Mouse (Mus musculus) hindbrain, postnatal 0 days (tissue): ENCODE measurements around the gene Catsperg2. TPM values are rescaled to one million over a fixed set of nuclear protein-coding genes. Genes with fewer than 3 reads are reported as not detected.
"Not testable (repeated sequence)": the region's sequence is repeated elsewhere in the genome, so short reads cannot be mapped to it uniquely, and the experiment has no call there.

Source experiments
- ATAC-seq: fragments of 200-750 bp; cut with Nextera tagmentation; 2 replicates; pipeline ENCODE4 v1.8.0; 2017; ENCODE audit warnings: mild to moderate bottlenecking, moderate TSS enrichment, moderate library complexity
- DNase-seq: peaks from one replicate; pipeline ENCODE4 v3.0.0-alpha.2; 2015; ENCODE audit warnings: low spot score
- H3K27ac ChIP-seq: fragments of 300-500 bp; sonication (generic); 2 replicates; pipeline ENCODE4 v1.5.1; 2014; ENCODE audit warnings: mild to moderate bottlenecking
- H3K27me3 ChIP-seq: fragments of 300-500 bp; sonication (generic); 2 replicates; pipeline ENCODE4 v1.6.1; 2014; ENCODE audit warnings: low read length, mixed read lengths; ENCODE audit not compliant: insufficient read depth
- H3K36me3 ChIP-seq: fragments of 300-500 bp; sonication (generic); 2 replicates; pipeline ENCODE4 v1.6.1; 2014; ENCODE audit warnings: low read length, mixed read lengths; ENCODE audit not compliant: insufficient read depth
- H3K4me1 ChIP-seq: fragments of 300-500 bp; sonication (generic); 2 replicates; pipeline ENCODE4 v1.6.1; 2014; ENCODE audit warnings: antibody characterized with exemption, low read length, mixed read lengths; ENCODE audit not compliant: insufficient read depth
- H3K4me2 ChIP-seq: fragments of 300-500 bp; sonication (generic); 2 replicates; pipeline ENCODE4 v1.6.1; 2014; ENCODE audit warnings: low read depth, mild to moderate bottlenecking, low read length, moderate library complexity, mixed read lengths
- H3K4me3 ChIP-seq: fragments of 300-500 bp; sonication (generic); 2 replicates; pipeline ENCODE4 v1.5.1; 2014; ENCODE audit warnings: low read length
- H3K9ac ChIP-seq: fragments of 300-500 bp; sonication (generic); replicated peaks from 2 replicates; pipeline ENCODE4 v1.6.1; 2014; ENCODE audit warnings: mild to moderate bottlenecking, low read length, moderate library complexity, mixed read lengths
- H3K9me3 ChIP-seq: fragments of 300-500 bp; sonication (generic); 2 replicates; pipeline ENCODE4 v1.6.1; 2016; ENCODE audit warnings: low read length, mixed read lengths
- CTCF ChIP-seq: IDR thresholded peaks from 2 replicates; pipeline ENCODE4 v1.5.1; 2016; ENCODE audit warnings: antibody characterized with exemption, control low read depth, low read depth
- WGBS: fragments of 180-500 bp; shearing (Covaris S2); extraction: QIAGEN DNeasy Blood & Tissue Kit; methylation state at CpG from one replicate; pipeline ENCODE4 v1.1.7; 2014; 5-methylcytosine and 5-hydroxymethylcytosine counted together
- polyA plus RNA-seq: library from polyadenylated mRNA; unstranded; fragments of >200 nt; fragmentation: Nextera tagmentation; extraction: Ambion mirVana; gene quantifications from 2 replicates; pipeline ENCODE4 v1.2.1, GENCODE M21; 2015
- total RNA-seq: library from RNA; depleted of rRNA; stranded (reverse); fragments of >200 nt; gene quantifications from 2 replicates; pipeline ENCODE4 v1.2.3, GENCODE M21; 2014

The Catsperg2 gene
- total and polyA plus RNA-seq, 2 experiments from 2014 or later, result 0.37 to 0.41 TPM

DNA sequence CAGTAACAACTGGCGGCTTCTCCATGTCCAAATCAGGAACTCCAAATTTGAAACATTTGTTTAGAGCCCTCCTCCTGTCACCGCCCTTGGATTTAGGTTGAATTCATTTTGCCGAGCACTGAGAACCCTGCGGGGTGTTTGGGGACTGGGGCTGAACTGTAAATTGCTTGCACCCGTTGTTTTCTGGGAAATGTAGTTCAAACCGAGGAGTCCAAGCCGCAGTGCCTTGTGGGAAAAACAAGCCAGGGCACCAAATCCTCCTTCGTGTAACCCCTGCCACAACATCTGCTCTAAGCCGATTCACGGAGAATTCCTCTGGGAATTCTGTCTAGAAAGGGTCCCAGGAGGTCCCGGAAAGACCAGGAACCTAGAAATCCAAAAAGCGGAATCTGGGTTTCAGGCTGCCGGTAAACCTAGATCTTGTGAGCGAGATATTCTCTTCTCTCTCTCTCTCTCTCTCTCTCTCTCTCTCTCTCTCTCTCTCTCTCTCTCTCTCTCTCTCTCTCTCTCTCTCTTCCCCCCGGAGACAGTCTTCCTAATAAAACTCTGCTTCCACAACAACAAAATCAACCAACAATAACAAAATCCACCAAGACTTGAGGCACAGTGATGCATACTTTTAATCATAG is 40.3 kb upstream of the Catsperg2 start:
- DNase-seq (peak; percentile 92), ATAC-seq (peak; percentile 72)
- under 1% methylated on average over 15 of the region's 15 CpGs for WGBS
- H3K4me3 ChIP-seq, result peak overlapping the region; percentile 77
- H3K27me3 ChIP-seq, result no peaks in the 10 kb centered on the region
- H3K9ac ChIP-seq, result peak overlapping the region; percentile 47
- H3K27ac ChIP-seq, result peak overlapping the region; percentile 67
- H3K4me2 ChIP-seq, result peak overlapping the region; percentile 78
- peaks cover 6% of the 10 kb centered on the region; the same call in 1 of the 2 replicates for H3K36me3 ChIP-seq
- H3K4me1 ChIP-seq, result no peaks in the 10 kb centered on the region
- TF ChIP-seq CTCF, result no peak
- no peaks in the 10 kb centered on the region for H3K9me3 ChIP-seq

DNA sequence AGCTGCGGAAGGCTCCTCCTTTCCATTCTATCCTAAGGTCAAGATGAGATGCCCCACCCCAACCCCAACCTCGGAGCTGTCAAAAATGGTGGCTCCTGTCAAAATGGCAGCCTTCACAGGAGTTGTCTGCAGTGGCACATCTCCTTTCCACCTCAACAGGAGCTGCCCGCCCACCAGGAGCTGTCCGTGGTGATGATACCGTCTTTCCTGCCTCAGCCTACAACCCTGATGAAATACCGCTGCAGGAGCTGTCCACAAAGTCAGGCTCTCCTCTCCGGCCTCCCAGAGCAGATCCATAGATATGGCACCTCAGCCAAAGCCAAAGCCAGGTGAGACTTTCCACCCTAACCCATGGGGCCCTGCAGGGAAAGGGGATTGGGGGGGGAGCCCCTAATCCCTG is 37.9 kb upstream of the Catsperg2 start:
- no peak for ATAC-seq
- Histone ChIP-seq H3K9me3 (no peaks in the 10 kb centered on the region), H3K4me3 (no peak overlapping the region), H3K27me3 (no peaks in the 10 kb centered on the region), H3K4me2 (no peak overlapping the region), H3K4me1 (no peaks in the 10 kb centered on the region), H3K9ac (no peak overlapping the region), H3K36me3 (no peaks in the 10 kb centered on the region), H3K27ac (no peak overlapping the region)
- WGBS, result 83% methylated on average over 7 of the region's 7 CpGs
- no peak for DNase-seq
- no peak for TF ChIP-seq CTCF

DNA sequence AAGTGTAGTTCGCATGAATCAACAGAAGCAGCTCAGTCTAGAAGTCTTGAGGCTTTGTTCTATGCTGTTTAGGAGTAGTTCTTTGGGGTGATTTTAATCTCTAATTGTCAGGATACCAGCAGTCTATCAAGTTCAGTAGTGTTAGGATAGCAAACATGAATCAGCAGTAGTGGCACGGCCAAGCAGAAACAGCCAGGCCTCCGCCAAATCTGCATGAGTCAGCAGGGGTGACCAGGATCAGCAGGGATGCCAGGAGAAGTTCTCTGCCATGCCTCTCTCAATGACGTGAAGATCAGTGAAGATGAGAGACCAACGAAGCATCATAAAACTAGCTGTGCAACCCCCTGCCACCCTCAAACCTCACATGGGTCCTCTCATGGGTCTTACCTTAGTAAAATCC is 33.6 kb upstream of the Catsperg2 start:
- no peak for TF ChIP-seq CTCF
- Histone ChIP-seq H3K27me3 (no peaks in the 10 kb centered on the region), H3K27ac (no peak overlapping the region), H3K36me3 (no peaks in the 10 kb centered on the region), H3K9me3 (no peaks in the 10 kb centered on the region), H3K4me3 (no peak overlapping the region), H3K4me1 (no peaks in the 10 kb centered on the region), H3K9ac (no peak overlapping the region), H3K4me2 (no peak overlapping the region)
- ATAC-seq (no peak), DNase-seq (no peak)
- WGBS, result 77% methylated on average over 5 of the region's 5 CpGs

DNA sequence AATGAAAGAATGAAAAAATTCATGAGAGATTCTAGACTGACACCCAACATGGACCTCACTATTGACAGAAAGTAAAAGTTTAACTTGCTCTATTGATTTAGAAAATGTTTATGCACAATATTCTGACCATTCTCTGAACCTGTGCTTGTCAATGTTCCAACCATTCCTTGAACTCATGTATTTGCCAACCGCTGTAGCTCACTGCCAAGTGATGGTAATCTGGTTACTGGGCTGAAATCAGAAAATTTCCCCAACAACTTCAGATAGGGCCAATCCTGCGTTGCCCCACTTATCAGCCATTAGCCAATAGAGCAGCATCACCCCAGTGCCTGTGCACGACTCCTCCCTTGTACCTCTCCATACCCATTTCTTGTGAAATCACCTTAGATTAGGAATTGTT is 15.4 kb upstream of the Catsperg2 start:
- DNase-seq (no peak), ATAC-seq (no peak)
- H3K27ac ChIP-seq, result no peak overlapping the region
- H3K4me1 ChIP-seq, result no peaks in the 10 kb centered on the region
- no peak overlapping the region for H3K9ac ChIP-seq
- H3K36me3 ChIP-seq, result no peaks in the 10 kb centered on the region
- no peak overlapping the region for H3K4me3 ChIP-seq
- H3K27me3 ChIP-seq, result no peaks in the 10 kb centered on the region
- WGBS, result 87% methylated on average over 3 of the region's 3 CpGs
- no peak for TF ChIP-seq CTCF
- H3K9me3 ChIP-seq, result no peaks in the 10 kb centered on the region
- H3K4me2 ChIP-seq, result no peak overlapping the region

DNA sequence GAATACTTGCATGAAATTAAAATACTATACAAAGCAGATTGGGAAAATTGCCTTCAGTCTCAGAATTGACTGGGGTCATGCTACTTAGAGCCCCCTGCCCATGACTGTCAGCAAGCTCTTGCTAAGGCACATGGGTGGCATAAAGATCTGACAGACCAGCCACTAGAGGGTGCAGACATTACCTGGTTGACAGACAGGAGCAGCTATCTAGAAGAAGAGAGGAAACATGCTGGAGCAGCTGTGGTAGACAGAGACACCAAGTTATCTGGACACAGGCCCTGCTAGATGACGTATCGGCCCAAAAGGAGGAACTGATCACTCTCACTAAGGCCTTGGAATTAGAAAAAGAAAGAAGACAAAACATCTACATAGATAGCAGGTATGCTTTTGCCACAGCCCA is 1.2 kb upstream of the Catsperg2 start:
- H3K9me3 ChIP-seq, result 0 out of 2 replicates have a peak, but pooled peaks cover 4% of the 10 kb centered on the region
- ATAC-seq (no peak), DNase-seq (no peak)
- no peaks in the 10 kb centered on the region for H3K4me1 ChIP-seq
- H3K4me2 ChIP-seq, result no peak overlapping the region
- no peaks in the 10 kb centered on the region for H3K27me3 ChIP-seq
- no peak overlapping the region for H3K27ac ChIP-seq
- 93% methylated on average over 2 of the region's 2 CpGs for WGBS
- no peak overlapping the region for H3K9ac ChIP-seq
- H3K4me3 ChIP-seq, result no peak overlapping the region
- H3K36me3 ChIP-seq, result no peaks in the 10 kb centered on the region
- no peak for TF ChIP-seq CTCF

DNA sequence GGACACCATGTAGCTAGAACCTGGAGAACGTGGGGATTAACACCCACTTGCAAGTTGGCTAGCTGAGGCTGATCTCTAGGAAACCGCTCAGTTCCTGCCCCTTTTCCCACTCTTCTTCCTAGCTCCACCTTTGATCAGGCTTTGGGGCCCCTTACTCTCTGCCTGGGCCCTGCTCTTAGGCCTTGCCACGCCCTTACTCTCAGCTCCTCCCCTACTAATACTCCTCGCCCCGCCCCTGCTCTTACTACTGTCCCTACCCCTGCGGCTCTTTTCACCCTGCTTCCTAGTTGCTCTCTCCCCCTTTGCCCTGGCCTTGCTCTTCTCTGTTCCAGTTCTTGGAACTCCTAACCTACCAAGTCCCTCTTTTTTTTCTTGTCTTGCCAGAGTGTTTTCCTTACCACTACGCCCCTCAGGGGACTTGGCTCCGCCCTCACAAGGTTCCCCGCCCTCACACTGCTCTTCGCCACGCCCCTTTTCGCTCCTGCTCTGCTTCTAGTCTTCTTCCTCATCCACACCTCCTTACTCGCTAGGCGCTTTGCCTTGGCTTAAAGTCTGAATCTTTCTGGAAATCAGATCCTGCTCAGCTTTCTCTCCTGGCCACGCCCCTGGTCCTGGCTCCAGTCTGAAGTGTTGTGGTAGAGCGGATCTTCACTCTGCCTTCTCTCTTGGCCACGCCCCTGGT is 1.2 kb downstream of the Catsperg2 start:
- ATAC-seq, H3K4me2 ChIP-seq: not testable (repeated sequence)
- 35% methylated on average over 16 of the region's 17 CpGs for WGBS

DNA sequence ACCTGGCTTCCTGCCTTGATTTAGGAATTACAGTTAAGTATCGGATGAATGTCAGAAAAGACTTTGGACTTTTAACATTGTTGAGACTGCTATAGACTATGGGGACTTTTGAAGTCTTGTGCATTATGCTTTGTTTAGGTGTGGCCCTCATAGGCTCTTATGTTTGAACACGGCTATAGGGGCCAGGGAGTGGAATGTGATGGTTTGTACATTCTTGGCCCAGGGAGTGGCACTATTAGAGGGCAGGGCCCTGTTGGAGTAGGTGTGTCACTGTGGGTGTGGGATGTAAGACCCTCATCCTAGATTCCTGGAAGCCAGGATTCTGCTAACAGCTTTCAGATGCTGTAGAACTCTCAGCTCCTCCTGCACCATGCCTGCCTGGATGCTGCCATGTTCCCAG is 17.9 kb downstream of the Catsperg2 start:
- DNase-seq, H3K36me3 ChIP-seq, H3K4me1 ChIP-seq, ATAC-seq, H3K9me3 ChIP-seq, H3K27me3 ChIP-seq, H3K9ac ChIP-seq, H3K27ac ChIP-seq, H3K4me2 ChIP-seq, H3K4me3 ChIP-seq: not testable (repeated sequence)
- 91% methylated on average over 2 of the region's 2 CpGs for WGBS

More for the DNA sequence above, 1.2 kb downstream of the Catsperg2 start:
- not testable (repeated sequence) for H3K4me1 ChIP-seq, H3K9me3 ChIP-seq, H3K4me3 ChIP-seq, DNase-seq, H3K27me3 ChIP-seq, H3K9ac ChIP-seq, H3K36me3 ChIP-seq, H3K27ac ChIP-seq

DNA sequence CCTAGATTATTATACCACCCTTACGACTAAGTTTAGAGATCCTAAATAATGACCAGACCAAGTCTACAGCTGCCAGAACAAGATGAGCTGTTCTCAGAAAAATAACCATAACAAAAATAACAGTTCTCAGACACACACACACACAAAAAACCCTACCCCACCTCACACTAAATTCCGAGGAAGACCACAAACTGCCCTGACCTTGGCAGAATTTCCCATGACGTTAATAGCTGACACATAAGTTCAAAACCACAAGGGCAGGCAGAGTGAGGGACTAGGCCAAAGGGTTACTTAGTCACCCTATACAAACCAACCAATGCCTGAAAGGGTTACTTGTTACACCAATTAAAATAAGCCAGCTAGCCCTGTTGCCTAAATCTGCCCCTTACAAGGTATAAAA is 31.6 kb downstream of the Catsperg2 start:
- H3K27me3 ChIP-seq, ATAC-seq, H3K9ac ChIP-seq, H3K4me3 ChIP-seq, H3K36me3 ChIP-seq, H3K27ac ChIP-seq, H3K4me2 ChIP-seq, DNase-seq, H3K9me3 ChIP-seq, H3K4me1 ChIP-seq: not testable (repeated sequence)
- WGBS, result 90% methylated on average over 3 of the region's 3 CpGs
